Mouse (Mus musculus): ENCODE data around the gene Rragd.

- no peak for TF ChIP-seq CTCF (IDR thresholded peaks at IDR 0.05; ENCODE audit: low read depth)
- no peak for TF ChIP-seq EP300 (IDR thresholded peaks at IDR 0.05; ENCODE audit: low read depth)
These were observed 5.5 kb upstream of the Rragd start for GRCm38 (mm10) chr4:32977331-32977730.

Measured in liver, postnatal 0 days (tissue).